In genomic region chr7:4705098-4705497, GRCm38 (mm10) we compare ENCODE assay signal across 9 mouse cellular contexts. TPM values are rescaled to one million over a fixed set of nuclear protein-coding genes. Genes with fewer than 3 reads are reported as not detected.
DNase-seq lines count a peak whose midpoint lies in the region; ATAC-seq and TF ChIP-seq lines count a peak whose summit lies in the region.
"Had no signal": no experiment of that assay in that cellular context is flagged by ENCODE, and none has a peak within 500 bp of the region (broad histone marks: within the 10 kb centered on the region; RNA-seq: fewer than 3 reads in every experiment).

No protein-coding gene starts in this region.

- ATAC-seq in heart, embryonic 14.5 days (ENCODE audit: insufficient number of reproducible peaks, insufficient read depth, low FRiP score, low read depth), result 0 out of 2 replicates have a peak, but pooled peaks have one; percentile 13
- 0 out of 2 replicates have a peak, but pooled peaks have one; percentile 20 for ATAC-seq in midbrain, postnatal 0 days (ENCODE audit: low FRiP score)
- ATAC-seq in activated CD4-positive, CD25-positive, alpha-beta regulatory T cell, adult 4 months, result no peak

- H3K4me2 ChIP-seq in heart, embryonic 14.5 days (ENCODE audit: low read length), result no peak overlapping the region
- H3K4me2 ChIP-seq in midbrain, postnatal 0 days (ENCODE audit: low read depth, low read length, poor library complexity, severe bottlenecking), result no peak overlapping the region

- WGBS in heart, embryonic 14.5 days, result 48% methylated on average over 18 of the region's 18 CpGs
- WGBS in midbrain, postnatal 0 days, result 34% methylated on average over 18 of the region's 18 CpGs

- H3K27me3 ChIP-seq in heart, embryonic 14.5 days (ENCODE audit: control insufficient read depth, insufficient read depth, low read length), result no peaks in the 10 kb centered on the region
- H3K27me3 ChIP-seq in midbrain, postnatal 0 days (ENCODE audit: insufficient read depth, low read length), result no peaks in the 10 kb centered on the region

- no peak overlapping the region for H3K4me3 ChIP-seq in heart, embryonic 14.5 days (ENCODE audit: control insufficient read depth in 1 of 2, insufficient read depth in 1 of 2, low read depth in 1 of 2, low read length in 2 of 2)
- no peak overlapping the region for H3K4me3 ChIP-seq in midbrain, postnatal 0 days (ENCODE audit: low read depth, low read length)

- H3K36me3 ChIP-seq in heart, embryonic 14.5 days (ENCODE audit: control insufficient read depth, insufficient read depth, low read length), result peaks cover 75% of the 10 kb centered on the region
- peaks cover 67% of the 10 kb centered on the region for H3K36me3 ChIP-seq in midbrain, postnatal 0 days (ENCODE audit: insufficient read depth, low read length)

- H3K27ac ChIP-seq in heart, embryonic 14.5 days (replicated peaks in 1 of 2; ENCODE audit: control insufficient read depth in 1 of 2, insufficient read depth in 1 of 2, low read depth in 2 of 2, low read length in 2 of 2), result no peak overlapping the region
- H3K27ac ChIP-seq in midbrain, postnatal 0 days (ENCODE audit: low read depth, low read length), result no peak overlapping the region

- no peaks in the 10 kb centered on the region for H3K9me3 ChIP-seq in heart, embryonic 14.5 days (ENCODE audit: control insufficient read depth, low read length)
- H3K9me3 ChIP-seq in midbrain, postnatal 0 days (ENCODE audit: low read length), result no peaks in the 10 kb centered on the region

- DNase-seq in heart, adult 11 months, result no peak
- peak; percentile 22 for DNase-seq in urinary bladder, postnatal 14 days (ENCODE audit: low spot score)
- no peak for DNase-seq in urinary bladder, adult 2 months (ENCODE audit: low spot score)
- DNase-seq in cerebellum, postnatal 10 days, result peak; percentile 62 to 75
- DNase-seq in kidney, postnatal 36 days, result peak; percentile 30 to 73
- peak; percentile 61 for DNase-seq in midbrain, postnatal 0 days (ENCODE audit: low spot score)

- no peaks in the 10 kb centered on the region for H3K4me1 ChIP-seq in heart, embryonic 14.5 days (ENCODE audit: control insufficient read depth in 2 of 2, insufficient read depth in 2 of 2, low read length in 2 of 2)
- H3K4me1 ChIP-seq in midbrain, postnatal 0 days (ENCODE audit: insufficient read depth, low read length), result no peaks in the 10 kb centered on the region

- H3K9ac ChIP-seq in heart, embryonic 14.5 days (ENCODE audit: low read length), result no peak overlapping the region
- H3K9ac ChIP-seq in midbrain, postnatal 0 days (replicated peaks; ENCODE audit: low read length, poor library complexity, severe bottlenecking), result no peak overlapping the region

- TF ChIP-seq CTCF in midbrain, postnatal 0 days (IDR thresholded peaks at IDR 0.05), result peak; percentile 75

RNA-seq across cellular contexts. Expression of gene Brsk1, which starts 14.7 kb away (rescaled TPM):
- 1.3 and 1.4 TPM in 2 replicates for polyA plus RNA-seq in heart, embryonic 14.5 days (2014; fragmentation: Nextera tagmentation; extraction: Ambion mirVana)
- polyA plus RNA-seq in urinary bladder, adult 2 months (2012; rRNA removed), result 10.1 and 12.8 TPM in 2 replicates
- total RNA-seq in midbrain, postnatal 0 days (2014; rRNA removed), result 202 and 226 TPM in 2 replicates
- polyA plus RNA-seq in midbrain, postnatal 0 days (2015; fragmentation: Nextera tagmentation; extraction: Ambion mirVana), result 6.9 and 7.2 TPM in 2 replicates
- not detected for polyA plus RNA-seq in activated CD4-positive, CD25-positive, alpha-beta regulatory T cell, adult 4 months (2017; shearing (Covaris generic))

RNA-seq across cellular contexts. Expression of gene Tmem150b, which starts 20.0 kb away (rescaled TPM):
- polyA plus RNA-seq in heart, embryonic 14.5 days (2014; fragmentation: Nextera tagmentation; extraction: Ambion mirVana), result 0.08 TPM in 1 of 2 replicates, not detected in the other
- polyA plus RNA-seq in urinary bladder, adult 2 months (2012; rRNA removed), result 0.99 and 1.1 TPM in 2 replicates
- not detected in 2 replicates for total RNA-seq in midbrain, postnatal 0 days (2014; rRNA removed)
- 0.23 TPM in 1 of 2 replicates, not detected in the other for polyA plus RNA-seq in midbrain, postnatal 0 days (2015; fragmentation: Nextera tagmentation; extraction: Ambion mirVana)
- polyA plus RNA-seq in activated CD4-positive, CD25-positive, alpha-beta regulatory T cell, adult 4 months (2017; shearing (Covaris generic)), result not detected
- total RNA-seq: left cerebral cortex, adult 18-20 months had no signal

RNA-seq across cellular contexts. Expression of gene Hspbp1, which starts 20.2 kb away (rescaled TPM):
- polyA plus RNA-seq in heart, embryonic 14.5 days (2014; fragmentation: Nextera tagmentation; extraction: Ambion mirVana), result 65.4 TPM in 2 replicates
- 33.0 and 33.5 TPM in 2 replicates for polyA plus RNA-seq in urinary bladder, adult 2 months (2012; rRNA removed)
- 247 TPM in 2 replicates for total RNA-seq in midbrain, postnatal 0 days (2014; rRNA removed)
- polyA plus RNA-seq in midbrain, postnatal 0 days (2015; fragmentation: Nextera tagmentation; extraction: Ambion mirVana), result 193 and 199 TPM in 2 replicates
- 10 to 100 TPM; 38.9 to 60.9 TPM for polyA plus RNA-seq in activated CD4-positive, CD25-positive, alpha-beta regulatory T cell, adult 4 months (2017; shearing (Covaris generic))

RNA-seq across cellular contexts. Expression of gene Kmt5c, which starts 34.8 kb away (rescaled TPM):
- 47.5 and 47.6 TPM in 2 replicates for polyA plus RNA-seq in heart, embryonic 14.5 days (2014; fragmentation: Nextera tagmentation; extraction: Ambion mirVana)
- polyA plus RNA-seq in urinary bladder, adult 2 months (2012; rRNA removed), result 69.0 and 73.6 TPM in 2 replicates
- 38.9 and 48.8 TPM in 2 replicates for total RNA-seq in midbrain, postnatal 0 days (2014; rRNA removed)
- 33.1 and 35.7 TPM in 2 replicates for polyA plus RNA-seq in midbrain, postnatal 0 days (2015; fragmentation: Nextera tagmentation; extraction: Ambion mirVana)
- 10 to 100 TPM; 19.7 to 28.9 TPM for polyA plus RNA-seq in activated CD4-positive, CD25-positive, alpha-beta regulatory T cell, adult 4 months (2017; shearing (Covaris generic))

RNA-seq across cellular contexts. Expression of gene Ppp6r1, which starts 46.3 kb away (rescaled TPM):
- polyA plus RNA-seq in heart, embryonic 14.5 days (2014; fragmentation: Nextera tagmentation; extraction: Ambion mirVana), result 7.1 and 8.1 TPM in 2 replicates
- 130 and 140 TPM in 2 replicates for polyA plus RNA-seq in urinary bladder, adult 2 months (2012; rRNA removed)
- total RNA-seq in midbrain, postnatal 0 days (2014; rRNA removed), result 103 and 131 TPM in 2 replicates
- 7.7 and 10.1 TPM in 2 replicates for polyA plus RNA-seq in midbrain, postnatal 0 days (2015; fragmentation: Nextera tagmentation; extraction: Ambion mirVana)
- 10 to 100 TPM; 10.6 to 11.1 TPM for polyA plus RNA-seq in activated CD4-positive, CD25-positive, alpha-beta regulatory T cell, adult 4 months (2017; shearing (Covaris generic))

Comparison
In these comparisons a context has a peak if more than half of its experiments do, and no peak if none do; other contexts are left out.
1. DNase-seq: peak in urinary bladder, postnatal 14 days (single experiment), cerebellum, postnatal 10 days (2 of 2), kidney, postnatal 36 days (2 of 2) and midbrain, postnatal 0 days (single experiment); none in heart, adult 11 months (single experiment) and urinary bladder, adult 2 months (single experiment).